Mouse (Mus musculus): ENCODE results near the gene Atp2c1. TPM values are rescaled to one million over a fixed set of nuclear protein-coding genes. Genes with fewer than 3 reads are reported as not detected.
A peak's percentile ranks its signal among the peaks of the same experiment; 100 is the strongest.

The Atp2c1 gene
- total RNA-seq, 1 experiment: 92.4 TPM

- H3K36me3 ChIP-seq (ENCODE audit: control insufficient read depth, insufficient read depth, low read length, poor library complexity, severe bottlenecking): no peaks in the 10 kb centered on the region
- H3K9me3 ChIP-seq (ENCODE audit: control insufficient read depth, insufficient read depth, low read depth, low read length): no peaks in the 10 kb centered on the region
- H3K4me3 ChIP-seq (ENCODE audit: insufficient read depth in 1 of 2, low read depth in 1 of 2, low read length in 2 of 2, poor library complexity in 1 of 2, severe bottlenecking in 1 of 2): no peak overlapping the region
- in situ Hi-C loops (cut with MboI; ENCODE audit: low sequenced_read_pairs in 2 of 2, unreplicated experiment in 2 of 2): loop anchor here (25.0 kb wide), 1 partner anchor 852 kb away; the partner anchor contains the start of gene Cpne4 (in 2 of the 2)
- TF ChIP-seq ZNF384 (IDR thresholded peaks at IDR 0.05; ENCODE audit: low read depth, low read length): no peak
- TF ChIP-seq ZC3H11A (IDR thresholded peaks at IDR 0.05; ENCODE audit: borderline replicate concordance, low read depth, low read length): peak; percentile 59; the same call in 1 of the 2 replicates
- H3K9ac ChIP-seq (ENCODE audit: insufficient read depth, low read depth, low read length, poor library complexity, severe bottlenecking): no peak overlapping the region
- peaks cover 0 to 2% of the 10 kb centered on the region in 2 experiments; a peak in 1 of 4 replicates for H3K4me1 ChIP-seq (ENCODE audit: control insufficient read depth in 2 of 2, insufficient read depth in 2 of 2, low read length in 2 of 2, poor library complexity in 1 of 2)
- peak; percentile 50 for DNase-seq (ENCODE audit: low read depth, low spot score)
- no peak overlapping the region for H3K27ac ChIP-seq (ENCODE audit: insufficient read depth, low read depth, low read length, poor library complexity, severe bottlenecking)
Measured at GRCm38 (mm10) chr9:105389289-105389688, 137.8 kb downstream of the Atp2c1 start.

DNA sequence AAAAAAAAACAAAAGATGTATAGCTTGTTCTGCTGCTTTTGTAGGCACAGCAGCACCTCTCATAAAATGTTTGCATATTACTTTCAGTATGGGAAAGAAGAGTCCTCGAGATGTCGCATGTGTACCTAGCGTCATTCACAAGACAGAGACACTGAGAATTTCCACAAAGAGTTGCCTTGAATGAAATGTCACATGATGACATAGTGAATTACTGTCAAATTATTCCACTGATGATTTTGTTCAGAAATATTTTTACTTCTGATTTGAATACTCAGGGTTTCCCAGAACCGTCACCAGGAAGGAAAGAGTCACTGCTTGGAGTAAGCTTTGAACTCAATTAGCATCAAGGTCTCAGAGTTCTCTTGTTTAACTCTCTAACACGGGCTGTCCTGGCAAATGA, 139.7 kb downstream of the Atp2c1 start:
- H3K4me1 ChIP-seq (ENCODE audit: control insufficient read depth in 2 of 2, insufficient read depth in 2 of 2, low read length in 2 of 2, poor library complexity in 1 of 2): peaks cover 0 to 2% of the 10 kb centered on the region in 2 experiments; a peak in 1 of 4 replicates
- no peaks in the 10 kb centered on the region for H3K36me3 ChIP-seq (ENCODE audit: control insufficient read depth, insufficient read depth, low read length, poor library complexity, severe bottlenecking)
- TF ChIP-seq ZNF384 (IDR thresholded peaks at IDR 0.05; ENCODE audit: low read depth, low read length): no peak
- no peak for TF ChIP-seq MAFK (IDR thresholded peaks at IDR 0.05; ENCODE audit: insufficient read depth, low read depth, low read length)
- no peak for TF ChIP-seq CHD2 (IDR thresholded peaks at IDR 0.05; ENCODE audit: low read depth, low read length)
- no peak for TF ChIP-seq HCFC1 (IDR thresholded peaks at IDR 0.05; ENCODE audit: borderline replicate concordance, insufficient read depth, low read length)
- no peak for TF ChIP-seq ZC3H11A (IDR thresholded peaks at IDR 0.05; ENCODE audit: borderline replicate concordance, low read depth, low read length)
- DNase-seq (ENCODE audit: low read depth, low spot score): no peak
- H3K9ac ChIP-seq (ENCODE audit: insufficient read depth, low read depth, low read length, poor library complexity, severe bottlenecking): no peak overlapping the region
- H3K4me3 ChIP-seq (ENCODE audit: insufficient read depth in 1 of 2, low read depth in 1 of 2, low read length in 2 of 2, poor library complexity in 1 of 2, severe bottlenecking in 1 of 2): no peak overlapping the region
- in situ Hi-C loops (cut with MboI; ENCODE audit: low sequenced_read_pairs in 2 of 2, unreplicated experiment in 2 of 2): loop anchor here (25.0 kb wide), 1 partner anchor 850 kb away; the partner anchor contains the start of gene Cpne4 (in 2 of the 2)
- H3K27ac ChIP-seq (ENCODE audit: insufficient read depth, low read depth, low read length, poor library complexity, severe bottlenecking): no peak overlapping the region
- no peaks in the 10 kb centered on the region for H3K9me3 ChIP-seq (ENCODE audit: control insufficient read depth, insufficient read depth, low read depth, low read length)

DNA sequence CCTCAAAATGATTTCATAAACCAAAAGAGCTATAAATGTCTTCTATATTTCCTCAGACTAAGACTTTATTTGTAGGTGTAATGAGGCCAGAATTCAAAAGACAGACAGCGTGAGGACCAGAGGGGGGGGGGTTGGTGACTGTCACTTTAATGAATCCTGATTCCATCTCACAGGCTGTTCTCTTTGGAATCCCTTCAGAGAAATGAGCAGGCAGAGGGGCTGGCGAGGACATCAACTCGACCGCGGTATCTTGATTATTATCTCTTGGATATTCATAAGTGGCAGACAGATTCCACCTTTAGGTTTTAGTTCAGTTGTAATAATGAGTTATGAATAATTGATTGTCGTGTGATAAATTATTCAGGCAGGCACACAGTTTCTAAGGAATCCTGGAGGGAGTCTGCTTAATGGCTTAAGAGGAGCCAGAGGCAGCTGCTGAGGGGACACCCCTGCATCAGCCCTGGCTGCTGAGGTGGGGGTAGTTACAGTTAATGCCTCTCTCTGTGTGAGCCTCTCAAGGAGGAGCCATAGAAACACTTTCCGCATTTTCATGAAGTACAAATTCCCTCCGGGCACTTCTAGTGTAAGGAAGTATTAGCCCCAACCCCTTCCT, 147.5 kb downstream of the Atp2c1 start:
- Histone ChIP-seq H3K4me1 (ENCODE audit: control insufficient read depth in 2 of 2, insufficient read depth in 2 of 2, low read length in 2 of 2, poor library complexity in 1 of 2) (no peaks in the 10 kb centered on the region), H3K36me3 (ENCODE audit: control insufficient read depth, insufficient read depth, low read length, poor library complexity, severe bottlenecking) (no peaks in the 10 kb centered on the region), H3K9me3 (ENCODE audit: control insufficient read depth, insufficient read depth, low read depth, low read length) (peaks cover 8% of the 10 kb centered on the region), H3K27ac (ENCODE audit: insufficient read depth, low read depth, low read length, poor library complexity, severe bottlenecking) (no peak overlapping the region), H3K4me3 (ENCODE audit: insufficient read depth in 1 of 2, low read depth in 1 of 2, low read length in 2 of 2, poor library complexity in 1 of 2, severe bottlenecking in 1 of 2) (no peak overlapping the region), H3K9ac (ENCODE audit: insufficient read depth, low read depth, low read length, poor library complexity, severe bottlenecking) (no peak overlapping the region)
- DNase-seq (ENCODE audit: low read depth, low spot score): no peak
- TF ChIP-seq ZNF384 (IDR thresholded peaks at IDR 0.05; ENCODE audit: low read depth, low read length) (no peak), HCFC1 (IDR thresholded peaks at IDR 0.05; ENCODE audit: borderline replicate concordance, insufficient read depth, low read length) (no peak), MAFK (IDR thresholded peaks at IDR 0.05; ENCODE audit: insufficient read depth, low read depth, low read length) (no peak), CHD2 (IDR thresholded peaks at IDR 0.05; ENCODE audit: low read depth, low read length) (no peak), ZC3H11A (IDR thresholded peaks at IDR 0.05; ENCODE audit: borderline replicate concordance, low read depth, low read length) (no peak)
- in situ Hi-C loops (cut with MboI; ENCODE audit: low sequenced_read_pairs in 2 of 2, unreplicated experiment in 2 of 2): loop anchor here (25.0 kb wide), 1 partner anchor 842 kb away; the partner anchor contains the start of gene Cpne4 (in 2 of the 2)

- no peak for TF ChIP-seq CHD2 (IDR thresholded peaks at IDR 0.05; ENCODE audit: low read depth, low read length)
- no peak for TF ChIP-seq HCFC1 (IDR thresholded peaks at IDR 0.05; ENCODE audit: borderline replicate concordance, insufficient read depth, low read length)
- TF ChIP-seq ZNF384 (IDR thresholded peaks at IDR 0.05; ENCODE audit: low read depth, low read length): no peak
- TF ChIP-seq MAFK (IDR thresholded peaks at IDR 0.05; ENCODE audit: insufficient read depth, low read depth, low read length): no peak
- no peak for TF ChIP-seq ZC3H11A (IDR thresholded peaks at IDR 0.05; ENCODE audit: borderline replicate concordance, low read depth, low read length)
- Histone ChIP-seq H3K4me1 (ENCODE audit: control insufficient read depth in 2 of 2, insufficient read depth in 2 of 2, low read length in 2 of 2, poor library complexity in 1 of 2) (no peaks in the 10 kb centered on the region), H3K4me3 (ENCODE audit: insufficient read depth in 1 of 2, low read depth in 1 of 2, low read length in 2 of 2, poor library complexity in 1 of 2, severe bottlenecking in 1 of 2) (no peak overlapping the region), H3K9me3 (ENCODE audit: control insufficient read depth, insufficient read depth, low read depth, low read length) (peaks cover 8% of the 10 kb centered on the region), H3K9ac (ENCODE audit: insufficient read depth, low read depth, low read length, poor library complexity, severe bottlenecking) (no peak overlapping the region), H3K36me3 (ENCODE audit: control insufficient read depth, insufficient read depth, low read length, poor library complexity, severe bottlenecking) (no peaks in the 10 kb centered on the region), H3K27ac (ENCODE audit: insufficient read depth, low read depth, low read length, poor library complexity, severe bottlenecking) (no peak overlapping the region)
- in situ Hi-C loops (cut with MboI; ENCODE audit: low sequenced_read_pairs in 2 of 2, unreplicated experiment in 2 of 2): loop anchor here (25.0 kb wide), 1 partner anchor 840 kb away; the partner anchor contains the start of gene Cpne4 (in 2 of the 2)
- no peak for DNase-seq (ENCODE audit: low read depth, low spot score)
Measured at GRCm38 (mm10) chr9:105377622-105378021, 149.5 kb downstream of the Atp2c1 start.

All from ES-E14 (cell line).